Mouse (Mus musculus): Measurements from ENCODE around the gene Siae.

The Siae gene

GRCm38 (mm10) chr9:37554838-37555748 is at the start of gene Siae:
Gene Siae (plus strand): TSS chr9:37555698.
- no peak for DNase-seq

DNA sequence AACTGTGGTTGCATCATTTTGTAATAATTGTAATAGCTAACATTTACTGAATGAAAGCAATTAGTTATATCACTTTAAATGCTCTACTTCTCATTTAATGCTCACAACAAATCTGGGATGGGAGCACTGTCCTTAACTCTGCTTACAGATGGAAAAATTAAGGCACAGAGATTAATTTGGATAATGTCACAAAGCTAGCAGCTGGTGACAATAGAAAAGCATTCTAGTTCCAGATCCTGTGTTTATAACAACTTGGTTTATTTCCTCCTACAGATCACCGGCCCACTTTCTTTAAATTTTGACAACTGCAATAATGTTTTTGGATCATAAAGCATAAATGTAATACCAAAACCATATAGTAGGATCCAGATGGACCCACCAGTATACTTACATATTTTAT is 49.5 kb upstream of the Siae start:
- no peak for DNase-seq

DNA sequence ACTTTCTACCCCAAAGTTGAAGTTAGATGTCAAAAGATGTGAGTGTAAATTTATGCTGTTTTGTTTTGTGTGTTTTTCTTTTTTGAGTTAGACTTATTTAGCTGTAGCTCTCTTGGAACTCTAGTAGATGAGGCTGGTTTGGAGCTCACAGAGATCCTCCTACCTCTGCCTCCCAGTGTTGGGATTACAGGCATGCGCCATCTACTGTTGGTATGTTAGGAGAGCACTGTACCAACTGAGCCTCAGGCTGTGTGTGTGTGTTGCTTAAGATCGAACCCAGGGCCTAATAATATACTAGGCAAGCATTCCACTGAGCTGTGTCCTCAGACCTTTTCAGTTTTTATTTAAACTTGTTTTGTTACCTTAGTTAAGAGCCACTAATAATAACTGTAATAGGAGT is 43.4 kb upstream of the Siae start:
- no peak for DNase-seq

GRCm38 (mm10) chr9:37514456-37514855 is 41.0 kb upstream of the Siae start:
- no peak for DNase-seq

GRCm38 (mm10) chr9:37517467-37517866 is 38.0 kb upstream of the Siae start:
- DNase-seq, result no peak

GRCm38 (mm10) chr9:37518991-37519390 is 36.5 kb upstream of the Siae start:
- DNase-seq, result peak; percentile 36 to 42

DNA sequence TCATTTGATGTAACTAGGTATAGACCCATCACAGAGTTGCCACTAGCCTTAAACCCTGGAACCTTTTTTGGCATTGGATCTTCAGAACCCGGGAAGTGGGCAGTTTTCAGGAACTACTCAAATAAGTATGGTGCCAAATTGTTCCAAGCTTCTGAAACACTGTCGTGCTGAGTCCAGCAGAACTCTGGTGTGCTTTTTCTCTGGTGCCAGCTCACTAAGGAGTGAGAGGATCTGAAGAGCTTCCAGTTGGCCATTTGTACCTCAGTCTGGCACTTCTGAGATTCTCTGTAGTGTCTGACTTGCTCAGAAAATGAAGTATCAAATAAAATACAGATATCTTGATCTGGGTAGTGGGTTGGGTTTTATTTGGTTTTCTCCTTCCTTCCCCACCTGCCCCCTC is 35.5 kb upstream of the Siae start:
- DNase-seq, result peak; percentile 19 to 33

DNA sequence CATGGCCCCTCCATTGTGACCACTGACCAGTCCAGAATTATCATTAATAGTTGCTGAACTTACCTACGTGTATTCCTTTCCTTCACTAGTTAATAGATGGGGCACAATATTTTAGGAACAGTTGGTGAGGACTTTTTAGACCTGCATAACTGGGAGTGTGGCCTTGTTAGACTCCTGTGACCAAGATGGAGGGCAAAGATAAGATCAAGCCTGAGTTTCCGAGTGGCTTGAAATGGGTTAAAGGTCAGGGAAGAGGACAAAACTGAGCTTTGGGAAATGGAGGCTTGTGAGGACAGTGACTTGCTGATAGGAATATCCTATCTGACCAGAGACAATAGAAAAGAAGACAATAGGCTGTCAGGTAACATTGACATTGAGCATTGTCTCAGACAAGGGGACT is 30.0 kb upstream of the Siae start:
- no peak for DNase-seq

DNA sequence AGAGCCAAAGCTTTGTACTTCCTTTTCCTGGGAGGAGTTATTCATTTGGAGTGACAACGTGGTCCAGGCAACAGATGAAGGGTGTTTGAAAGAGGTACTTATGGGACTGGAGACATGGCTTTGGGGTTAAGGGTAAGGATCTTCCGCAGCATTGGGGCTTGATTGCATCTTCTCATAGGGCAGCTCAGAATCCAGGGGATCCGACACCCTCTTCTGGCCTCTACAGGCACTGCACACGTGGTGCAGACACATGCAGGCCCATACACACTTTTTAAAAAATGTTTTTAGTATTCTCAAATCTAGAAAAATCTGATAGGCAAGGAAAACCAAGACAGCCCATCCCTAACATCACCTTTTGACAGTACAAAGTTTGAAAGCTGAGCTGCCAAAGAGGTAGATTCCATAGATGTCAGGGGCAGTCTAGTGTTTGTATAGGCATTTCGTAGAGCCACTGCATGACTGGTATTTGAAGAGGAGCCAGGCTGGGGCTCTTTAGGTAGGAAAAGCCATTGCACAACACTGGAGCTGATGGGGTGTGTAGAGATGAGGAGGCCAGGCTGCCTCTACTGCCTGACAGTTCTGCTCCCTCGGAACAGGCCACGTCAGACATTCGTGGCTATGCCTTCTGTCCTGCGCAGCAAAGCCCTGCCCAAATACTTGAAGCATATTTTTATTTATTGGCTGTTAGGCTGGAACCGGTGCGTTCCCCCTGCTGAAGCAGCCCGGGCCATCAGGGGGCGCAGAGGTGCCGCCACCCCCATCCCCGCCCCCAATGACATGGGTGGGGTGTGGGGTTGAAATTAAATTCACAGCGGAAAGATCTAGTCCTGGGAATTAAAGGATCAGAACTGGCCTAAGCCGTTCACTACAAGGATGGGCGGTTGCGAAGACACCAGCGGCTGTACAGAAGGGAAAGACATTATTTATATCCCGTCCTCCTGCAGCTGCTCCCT is 28.8 kb upstream of the Siae start:
- DNase-seq, result no peak

DNA sequence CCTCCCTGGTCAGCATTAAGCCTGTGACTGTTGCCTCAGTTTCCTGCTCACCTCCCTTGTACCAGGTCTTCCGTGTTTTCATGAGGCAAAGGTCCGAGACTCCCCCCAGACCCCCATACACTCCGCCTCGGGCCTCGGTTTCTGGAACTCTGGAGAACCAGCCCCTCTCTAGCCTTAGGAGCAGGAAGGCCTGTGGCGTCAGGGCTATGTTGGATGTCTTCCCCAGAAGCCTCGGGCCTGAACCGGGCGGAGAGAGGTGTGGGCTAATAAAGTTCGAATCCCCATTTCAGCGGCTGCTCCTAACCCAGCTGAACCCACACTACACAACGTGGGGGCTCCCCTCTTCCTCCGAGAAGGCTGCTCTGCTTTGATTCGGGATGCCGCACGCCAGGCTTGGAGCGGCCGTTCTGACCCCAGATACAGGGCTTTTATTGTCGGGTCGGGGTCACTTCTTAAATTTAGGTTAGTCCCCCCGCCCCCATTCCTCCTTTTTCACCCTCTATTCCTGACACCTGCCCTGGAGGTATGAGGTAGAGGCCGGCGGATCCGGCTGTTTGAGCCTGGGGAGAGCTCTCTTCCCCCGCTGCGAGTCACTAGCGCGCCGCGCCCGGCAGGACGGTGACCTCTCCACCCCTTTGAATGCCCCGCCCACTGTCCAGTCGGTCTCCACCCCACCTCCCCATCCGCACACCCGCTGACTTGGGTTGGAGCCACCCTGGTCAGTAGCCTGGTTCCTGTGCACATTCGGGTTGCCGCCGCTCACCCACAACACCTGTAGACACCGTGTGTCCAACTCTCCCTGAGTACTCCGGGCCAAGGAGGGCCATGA is 27.9 kb upstream of the Siae start, which contains the start of gene Esam:
Gene Esam, plus strand, starts transcription at position 683 of the 829 bp plus-strand sequence.
- DNase-seq, result peak; percentile 27 to 54

- DNase-seq, result no peak
These were observed 27.1 kb upstream of the Siae start for GRCm38 (mm10) chr9:37528225-37528970.

DNA sequence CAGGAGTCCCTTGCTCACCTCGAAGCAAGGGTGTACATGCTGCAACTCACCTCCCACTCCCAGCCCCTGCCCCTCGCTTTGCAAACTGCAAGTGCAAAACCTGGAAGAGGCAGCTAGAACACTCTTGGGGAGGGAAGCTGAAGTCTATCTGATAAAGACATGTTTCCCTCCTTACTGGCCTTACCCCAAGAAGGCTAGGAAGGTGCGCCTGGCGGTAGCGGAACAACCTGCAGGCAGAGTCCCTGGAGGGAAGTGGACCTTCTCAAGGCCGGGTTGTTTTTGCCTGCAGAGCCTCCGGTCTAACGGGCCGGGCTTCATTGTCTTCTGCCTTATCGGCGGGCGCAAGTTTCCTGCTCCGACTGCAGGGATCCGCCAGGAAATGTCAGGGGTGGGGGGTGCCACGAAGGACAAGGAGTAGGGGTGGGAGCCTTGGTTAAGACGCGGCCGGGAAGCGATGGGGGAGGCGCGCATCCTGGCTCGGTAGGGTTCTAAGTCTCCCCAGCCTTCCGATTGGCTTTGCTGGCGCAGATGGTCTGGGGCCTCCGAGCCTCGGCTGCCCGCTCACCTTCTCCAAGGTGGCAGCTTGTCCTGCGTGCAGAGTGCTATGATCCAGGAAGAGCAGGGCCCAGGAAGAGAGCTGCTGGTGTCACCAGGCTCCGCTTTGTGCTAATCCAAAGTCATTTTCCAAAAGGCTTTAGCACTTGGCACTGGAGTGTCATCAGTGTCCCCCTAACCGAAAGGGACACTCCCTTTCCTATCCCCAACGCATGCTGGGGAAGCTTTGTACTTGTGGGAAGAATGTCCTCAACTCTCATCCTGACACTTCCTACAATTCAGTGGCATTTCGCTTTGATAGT is 25.2 kb upstream of the Siae start:
- peak; percentile 69 to 71 for DNase-seq

GRCm38 (mm10) chr9:37530888-37531705 is 24.4 kb upstream of the Siae start:
- peak; percentile 61 to 62 for DNase-seq

DNA sequence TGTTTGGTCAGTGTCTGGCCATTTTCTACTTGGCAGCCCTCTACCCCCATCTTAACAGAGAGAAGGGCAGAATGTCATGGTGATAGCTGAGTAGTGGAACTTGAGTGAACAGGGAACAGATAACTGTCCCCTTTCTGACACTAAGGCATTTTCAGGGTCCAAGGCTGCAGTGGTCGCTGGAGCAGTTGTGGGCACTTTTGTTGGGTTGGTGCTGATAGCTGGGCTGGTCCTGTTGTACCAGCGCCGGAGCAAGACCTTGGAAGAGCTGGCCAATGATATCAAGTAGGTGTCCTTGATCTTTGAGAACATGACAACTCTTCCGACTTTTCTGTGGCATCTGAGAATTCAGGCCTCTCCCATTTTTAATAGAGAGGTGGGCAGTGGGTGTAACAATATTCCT is 18.6 kb upstream of the Siae start:
- no peak for DNase-seq

DNA sequence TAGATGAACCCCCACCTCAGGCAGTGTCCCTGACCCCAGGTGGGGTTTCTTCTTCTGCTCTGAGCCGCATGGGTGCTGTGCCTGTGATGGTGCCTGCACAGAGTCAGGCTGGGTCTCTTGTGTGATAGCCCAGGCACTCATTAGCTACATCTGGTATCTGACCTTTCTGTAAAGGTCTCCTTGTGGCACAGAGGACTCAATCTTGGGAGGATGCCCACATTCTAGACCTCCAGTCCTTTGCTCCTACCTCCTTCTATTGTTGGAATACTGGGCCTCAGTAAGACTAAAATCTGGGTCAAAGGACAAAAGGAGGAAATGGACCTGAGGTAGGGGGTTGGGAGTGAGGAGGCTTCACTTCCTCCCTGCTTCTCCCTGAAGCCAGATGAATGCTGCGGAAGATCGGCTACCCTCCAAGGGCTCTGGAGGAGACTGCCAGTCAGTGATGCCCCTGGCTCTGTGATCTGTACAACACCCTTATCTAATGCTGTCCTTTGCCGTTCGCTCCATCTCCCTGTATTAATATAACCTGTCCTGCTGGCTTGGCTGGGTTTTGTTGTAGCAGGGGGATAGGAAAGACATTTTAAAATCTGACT is 17.7 kb upstream of the Siae start:
- DNase-seq, result no peak

GRCm38 (mm10) chr9:37539170-37540025 is 16.1 kb upstream of the Siae start, which contains the start of gene Vsig2:
Gene Vsig2 (plus strand): TSS chr9:37539255.
- DNase-seq, result no peak

DNA sequence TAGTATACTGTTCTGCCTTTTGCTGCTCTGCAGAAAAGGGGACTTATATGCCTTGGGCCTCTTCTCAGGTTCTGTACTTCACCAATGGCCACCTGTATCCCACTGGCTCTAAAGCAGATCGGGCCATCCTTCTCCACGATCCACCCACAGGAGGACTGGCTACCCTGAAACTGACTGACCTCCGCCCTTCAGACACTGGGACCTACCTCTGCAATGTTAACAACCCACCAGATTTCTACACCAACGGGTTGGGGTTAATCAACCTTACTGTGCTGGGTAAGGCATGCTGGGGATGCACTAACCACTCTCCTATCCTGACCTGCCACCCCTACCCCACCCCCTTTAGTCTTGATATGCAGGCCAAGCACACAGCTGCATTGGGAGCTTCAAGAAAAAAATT is 15.3 kb upstream of the Siae start:
- DNase-seq, result no peak

All from cerebellum, postnatal 25 days (tissue).